Mouse (Mus musculus) skeletal muscle tissue, postnatal 0 days (tissue): ENCODE measurements around the gene Cfap221. TPM values are rescaled to one million over a fixed set of nuclear protein-coding genes. Genes with fewer than 3 reads are reported as not detected.

Source experiments
- polyA plus RNA-seq: library from polyadenylated mRNA; unstranded; fragments of >200 nt; fragmentation: Nextera tagmentation; extraction: Ambion mirVana; gene quantifications from 2 replicates; pipeline ENCODE4 v1.2.1, GENCODE M21; 2015

Cfap221 gene
- not detected in 2 replicates for polyA plus RNA-seq

DNA sequence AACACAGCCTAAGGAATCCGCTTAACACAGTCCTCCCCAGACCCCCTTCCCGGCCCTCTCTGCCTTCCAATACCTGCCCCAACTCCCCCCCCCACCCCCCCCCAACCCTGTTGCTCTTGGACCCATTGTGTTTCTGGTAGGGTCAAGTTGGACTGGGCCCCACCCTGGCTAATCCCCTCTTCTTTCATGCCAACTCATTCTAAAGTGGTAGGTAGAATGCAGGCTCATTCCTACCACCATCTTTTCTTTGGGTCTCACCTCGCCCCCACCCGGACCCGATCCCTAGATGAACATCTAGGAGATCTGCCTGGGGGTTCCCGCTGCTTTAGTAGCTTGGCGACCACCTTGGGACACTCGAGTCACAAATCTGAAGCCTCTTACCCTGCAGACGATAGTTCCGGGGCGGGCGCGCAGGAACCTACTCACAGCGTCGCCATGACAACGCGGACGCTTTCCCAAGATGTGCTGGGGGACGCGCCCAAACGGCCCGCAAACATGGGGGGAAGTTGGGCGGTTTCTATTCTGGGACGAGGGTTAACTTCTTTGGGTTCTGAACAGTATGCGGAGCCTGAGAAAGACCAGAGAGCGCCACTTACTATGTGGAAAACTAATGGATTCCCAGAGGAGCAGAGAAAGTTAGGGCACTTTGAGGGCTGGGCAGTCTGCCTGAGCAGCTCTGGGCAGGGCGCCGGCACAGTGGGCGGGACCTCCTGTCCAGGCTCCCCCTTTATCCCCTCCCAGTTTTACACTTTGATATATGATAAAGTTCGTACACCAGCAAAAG lies at the start of gene Cfap221:
Gene Cfap221 (minus strand): TSS at position 437 of the 784 bp plus-strand sequence.

DNA sequence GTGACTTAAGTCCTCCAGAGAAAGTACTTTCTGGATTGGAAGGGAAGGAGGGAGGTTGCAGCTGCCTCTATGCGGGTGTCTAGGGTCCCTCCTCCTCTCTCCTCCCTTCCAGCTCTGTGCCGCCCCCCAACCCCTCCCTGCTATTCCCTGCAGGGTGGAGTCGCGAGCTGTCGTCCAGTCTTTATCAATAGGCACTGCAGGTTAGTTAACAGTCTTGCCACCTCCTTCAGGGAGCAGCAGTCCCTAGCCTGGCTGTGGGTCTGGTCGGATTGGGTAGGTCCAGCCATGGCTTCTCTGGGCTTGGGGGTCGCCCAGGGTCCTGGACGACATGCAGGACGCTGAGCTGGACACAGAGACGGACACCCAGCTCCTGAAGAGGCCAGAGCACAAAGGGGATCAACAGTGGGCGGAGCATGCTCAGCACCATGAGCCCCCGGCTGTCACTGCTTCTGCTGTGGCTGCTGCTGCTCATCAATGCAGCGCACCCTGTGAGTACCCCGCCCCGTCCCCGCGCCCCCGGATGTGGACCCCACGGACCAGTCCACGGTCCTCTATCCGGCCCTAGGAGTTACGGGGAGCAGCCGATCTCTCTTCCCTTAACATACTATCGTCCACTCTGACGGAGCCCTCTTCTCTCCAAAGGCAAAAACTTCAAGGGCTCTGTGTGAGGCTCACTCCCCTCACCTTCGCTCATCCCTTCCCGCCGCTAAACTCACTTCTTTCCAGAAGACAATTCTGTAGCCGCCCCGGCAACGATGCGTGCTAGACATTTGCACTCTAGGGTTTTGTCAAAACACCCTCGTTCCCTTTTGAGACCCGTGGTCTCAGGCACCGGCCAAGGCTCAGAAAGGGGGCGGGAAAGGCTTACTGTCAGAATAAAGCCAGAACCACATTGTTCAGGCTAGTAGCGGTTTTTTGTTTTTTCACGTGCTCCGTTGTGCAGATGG lies 10.1 kb upstream of the Cfap221 start, which contains the start of gene Sctr:
Gene Sctr (plus strand): TSS at position 51 of the 947 bp plus-strand sequence.

DNA sequence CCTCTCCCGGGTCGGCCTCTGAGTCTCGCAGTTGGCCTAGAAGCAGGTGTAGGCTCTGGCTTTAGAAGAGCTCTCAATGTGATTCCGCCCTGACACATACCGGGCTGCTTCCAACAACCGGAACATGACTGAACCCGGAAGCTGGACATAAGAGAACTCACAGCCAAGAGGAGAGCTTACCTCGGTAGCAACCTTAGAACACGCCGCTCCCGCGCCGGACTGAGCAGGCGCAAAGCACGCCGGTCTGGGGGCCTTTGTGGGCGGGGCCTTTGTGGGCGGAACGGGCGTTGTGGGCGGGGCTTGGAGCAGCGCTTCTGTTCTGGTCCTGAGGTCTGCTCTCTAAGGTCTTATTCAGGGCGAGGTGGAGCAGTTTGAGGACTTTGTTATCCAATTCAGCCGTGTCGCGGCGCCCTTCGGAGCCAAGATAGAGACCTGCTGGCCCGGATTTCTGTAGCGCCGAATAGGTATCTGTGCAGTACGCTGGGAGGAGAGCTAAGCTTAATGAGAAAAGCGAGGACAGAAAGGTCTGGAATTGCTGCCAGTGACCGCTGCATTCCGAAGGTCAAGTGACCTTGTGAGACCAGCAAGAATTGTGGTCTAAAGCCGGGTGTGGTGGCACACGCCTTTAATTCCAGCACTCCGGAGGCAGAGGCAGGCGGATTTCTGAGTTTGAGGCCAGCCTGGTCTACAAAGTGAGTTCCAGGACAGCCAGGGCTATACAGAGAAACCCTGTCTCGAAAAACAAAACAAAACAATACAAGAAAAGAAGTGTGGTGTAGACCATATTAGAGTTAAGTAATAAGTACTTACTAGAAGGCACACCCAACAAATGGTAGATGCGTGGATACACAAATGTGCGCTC lies 83.8 kb downstream of the Cfap221 start, which contains the start of gene Tmem177:
Gene Tmem177 (minus strand): TSS at position 256 of the 862 bp plus-strand sequence.

Other genes starting within 250 kb of the Cfap221 start
- gene Ptpn4, start 159.6 kb downstream of the Cfap221 start, polyA plus RNA-seq: 4.0 and 6.2 TPM in 2 replicates
- 3.2 and 3.6 TPM in 2 replicates for gene Tmem177, start 84.0 kb downstream of the Cfap221 start, polyA plus RNA-seq
- 3.6 and 4.8 TPM in 2 replicates for gene Sctr, start 9.7 kb upstream of the Cfap221 start, polyA plus RNA-seq
- 42.2 and 56.4 TPM in 2 replicates for gene Tmem37, start 76.8 kb upstream of the Cfap221 start, polyA plus RNA-seq
- gene Dbi, start 123.8 kb upstream of the Cfap221 start, polyA plus RNA-seq: 1,272 and 1,702 TPM in 2 replicates
- gene 3110009E18Rik, start 124.0 kb upstream of the Cfap221 start, polyA plus RNA-seq: 8.1 and 10.7 TPM in 2 replicates